Mouse (Mus musculus): ENCODE measurements around the gene Icam1. TPM values are rescaled to one million over a fixed set of nuclear protein-coding genes. Genes with fewer than 3 reads are reported as not detected.

The Icam1 gene
- total and polyA plus RNA-seq, 3 experiments, result 70.6 to 202 (median 102) TPM

DNA sequence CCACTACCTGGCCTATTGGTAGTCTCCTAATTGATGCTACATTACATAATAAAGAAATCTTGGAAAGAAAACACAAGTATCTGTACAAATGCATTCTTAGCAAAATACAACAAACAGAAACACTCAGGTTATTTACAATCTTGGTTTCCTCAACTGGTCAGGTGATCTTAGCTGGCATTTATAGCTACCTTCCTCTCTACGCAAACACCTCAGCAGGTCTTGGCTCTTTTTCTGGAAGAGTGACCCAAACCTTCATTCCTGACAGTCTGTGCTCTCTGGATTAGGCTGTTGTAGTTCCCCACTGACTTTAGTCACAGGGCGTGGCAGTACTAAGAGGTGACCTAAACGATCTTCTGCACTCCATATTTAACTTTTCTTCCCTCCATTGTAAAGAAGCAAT lies 29.4 kb downstream of the Icam1 start:
- TF ChIP-seq JUND (conservative IDR thresholded peaks at IDR 0.05; ENCODE audit: low read depth, low read length) (no peak), GABPA (IDR thresholded peaks at IDR 0.05; ENCODE audit: insufficient replicate concordance, low read depth, low read length) (no peak), ZNF384 (IDR thresholded peaks at IDR 0.05; ENCODE audit: low read depth, low read length) (no peak), IRF4 (IDR thresholded peaks at IDR 0.05; ENCODE audit: low read depth, low read length) (no peak), BHLHE40 (IDR thresholded peaks at IDR 0.05; ENCODE audit: low read depth, low read length) (no peak), USF2 (conservative IDR thresholded peaks at IDR 0.05; ENCODE audit: low read depth, low read length) (no peak), NELFE (IDR thresholded peaks at IDR 0.05; ENCODE audit: low read depth, low read length) (no peak)
- no peak overlapping the region for H3K9ac ChIP-seq (ENCODE audit: insufficient read depth, low read depth)
- H3K9me3 ChIP-seq (replicated peaks; ENCODE audit: low read length), result no peaks in the 10 kb centered on the region
- no peak overlapping the region for H3K27ac ChIP-seq (ENCODE audit: insufficient read depth, low read depth)
- H3K79me2 ChIP-seq (replicated peaks; ENCODE audit: control insufficient read depth, extremely low read depth, insufficient read depth, poor library complexity, severe bottlenecking), result no peaks in the 10 kb centered on the region
- H3K36me3 ChIP-seq (replicated peaks in 1 of 2; ENCODE audit: control insufficient read depth in 1 of 2, insufficient read depth in 1 of 2, low read length in 1 of 2), result no peaks in the 10 kb centered on the region
- DNase-seq (ENCODE audit: extremely low read depth), result no peak
- in situ Hi-C loops (cut with MboI; ENCODE audit: low pct_ligation_motif_present, low pct_unique_long_range_greater_than_20kb, low sequenced_read_pairs), result no loop called here
- dilution Hi-C loops (cut with MboI; ENCODE audit: extremely low pct_ligation_motif_present, extremely low pct_unique_long_range_greater_than_20kb, low sequenced_read_pairs), result no loop called here
- no peak overlapping the region for H3K4me3 ChIP-seq (replicated peaks in 1 of 3; ENCODE audit: low read depth in 2 of 3, low read length in 2 of 3, poor library complexity in 1 of 3)
- H3K4me2 ChIP-seq (ENCODE audit: insufficient read depth, low read depth, poor library complexity, severe bottlenecking), result no peak overlapping the region
- no peaks in the 10 kb centered on the region for H3K27me3 ChIP-seq (replicated peaks)
- H3K4me1 ChIP-seq (ENCODE audit: control insufficient read depth in 1 of 2, insufficient read depth in 2 of 2), result peaks cover 8 to 15% of the 10 kb centered on the region in 2 experiments

DNA sequence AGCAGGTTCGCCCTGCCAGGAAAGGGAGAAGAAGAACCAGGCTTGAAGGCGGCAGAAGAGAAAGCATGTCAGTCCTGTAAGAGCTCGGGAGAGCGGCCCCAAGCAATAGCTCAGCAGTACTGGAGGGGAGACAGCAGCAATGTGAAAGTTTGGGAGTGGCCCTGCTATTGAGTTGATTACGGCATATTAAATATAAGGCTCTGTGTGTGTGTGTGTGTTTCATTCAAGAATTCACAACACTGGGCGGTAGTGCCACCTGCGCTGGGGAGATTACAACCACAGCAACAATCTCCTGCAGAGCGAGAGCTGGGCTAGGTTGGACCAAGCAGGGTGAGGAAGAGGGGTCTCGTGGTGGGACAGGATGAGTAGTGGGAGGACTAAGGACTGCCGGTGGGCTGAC lies 35.8 kb downstream of the Icam1 start:
- no peak overlapping the region for H3K4me2 ChIP-seq (ENCODE audit: insufficient read depth, low read depth, poor library complexity, severe bottlenecking)
- TF ChIP-seq CTCF (conservative IDR thresholded peaks at IDR 0.05 in 1 of 2, IDR thresholded peaks at IDR 0.05 in 1 of 2; ENCODE audit: low read depth in 2 of 2, low read length in 2 of 2), result no peak
- TF ChIP-seq ZNF384 (IDR thresholded peaks at IDR 0.05; ENCODE audit: low read depth, low read length), result no peak
- no peak for TF ChIP-seq ELF1 (IDR thresholded peaks at IDR 0.05; ENCODE audit: low read depth, low read length)
- TF ChIP-seq JUND (conservative IDR thresholded peaks at IDR 0.05; ENCODE audit: low read depth, low read length), result no peak
- TF ChIP-seq ETS1 (conservative IDR thresholded peaks at IDR 0.05; ENCODE audit: low read depth, low read length), result no peak
- no peak for TF ChIP-seq TBP (conservative IDR thresholded peaks at IDR 0.05; ENCODE audit: low read depth, low read length)
- no peak for TF ChIP-seq HCFC1 (IDR thresholded peaks at IDR 0.05; ENCODE audit: low read depth, low read length)
- no peak for TF ChIP-seq RAD21 (IDR thresholded peaks at IDR 0.05; ENCODE audit: low read depth, low read length)
- TF ChIP-seq PAX5 (IDR thresholded peaks at IDR 0.05; ENCODE audit: low read length), result no peak
- no peak for TF ChIP-seq POLR2A (IDR thresholded peaks at IDR 0.05; ENCODE audit: low read depth, low read length)
- TF ChIP-seq TCF12 (IDR thresholded peaks at IDR 0.05; ENCODE audit: low read depth, low read length), result no peak
- TF ChIP-seq POLR2AphosphoS2 (IDR thresholded peaks at IDR 0.05; ENCODE audit: low read depth, low read length), result no peak
- no peak for TF ChIP-seq SIN3A (IDR thresholded peaks at IDR 0.05; ENCODE audit: low read length)
- in situ Hi-C loops (cut with MboI; ENCODE audit: low pct_ligation_motif_present, low pct_unique_long_range_greater_than_20kb, low sequenced_read_pairs), result no loop called here
- no peak overlapping the region for H3K9ac ChIP-seq (ENCODE audit: insufficient read depth, low read depth)
- no peaks in the 10 kb centered on the region for H3K9me3 ChIP-seq (replicated peaks; ENCODE audit: low read length)
- H3K36me3 ChIP-seq (replicated peaks in 1 of 2; ENCODE audit: control insufficient read depth in 1 of 2, insufficient read depth in 1 of 2, low read length in 1 of 2), result no peaks in the 10 kb centered on the region
- H3K79me2 ChIP-seq (replicated peaks; ENCODE audit: control insufficient read depth, extremely low read depth, insufficient read depth, poor library complexity, severe bottlenecking), result no peaks in the 10 kb centered on the region
- H3K4me1 ChIP-seq (ENCODE audit: control insufficient read depth in 1 of 2, insufficient read depth in 2 of 2), result no peaks in the 10 kb centered on the region
- no peak overlapping the region for H3K4me3 ChIP-seq (replicated peaks in 1 of 3; ENCODE audit: low read depth in 2 of 3, low read length in 2 of 3, poor library complexity in 1 of 3)
- dilution Hi-C loops (cut with MboI; ENCODE audit: extremely low pct_ligation_motif_present, extremely low pct_unique_long_range_greater_than_20kb, low sequenced_read_pairs), result no loop called here
- H3K27ac ChIP-seq (ENCODE audit: insufficient read depth, low read depth), result no peak overlapping the region
- no peak for DNase-seq (ENCODE audit: extremely low read depth)
- H3K27me3 ChIP-seq (replicated peaks), result peaks cover 2% of the 10 kb centered on the region

All from CH12.LX (cell line).